Mouse (Mus musculus) kidney, adult 8-10 months (tissue): ENCODE data around the gene Tff2.

Experiments used
- DNase-seq, 2 experiments: peaks; one replicate each; pipeline ENCODE4 v3.0.0; 2022

The Tff2 gene

GRCm38 (mm10) chr17:31144040-31145037 lies at the start of gene Tff2:
TSS of gene Tff2 (minus strand) at chr17:31144282.
- no peak for DNase-seq

GRCm38 (mm10) chr17:31193360-31193759 lies 49.3 kb upstream of the Tff2 start:
- no peak for DNase-seq

- DNase-seq = no peak
These were observed 48.6 kb upstream of the Tff2 start for GRCm38 (mm10) chr17:31192663-31193062.

GRCm38 (mm10) chr17:31191825-31192224 lies 47.7 kb upstream of the Tff2 start:
- DNase-seq = no peak

GRCm38 (mm10) chr17:31187370-31187769 lies 43.3 kb upstream of the Tff2 start:
- peak; percentile 61 to 79 for DNase-seq

- DNase-seq = no peak
These were observed 40.3 kb upstream of the Tff2 start for GRCm38 (mm10) chr17:31184269-31184990.

GRCm38 (mm10) chr17:31183180-31183974 lies 39.3 kb upstream of the Tff2 start:
- DNase-seq = no peak

- no peak for DNase-seq
These were observed 37.4 kb upstream of the Tff2 start for GRCm38 (mm10) chr17:31181490-31181889.

- no peak for DNase-seq
These were observed 32.2 kb upstream of the Tff2 start for GRCm38 (mm10) chr17:31176321-31176720.

GRCm38 (mm10) chr17:31169796-31170195 lies 25.7 kb upstream of the Tff2 start:
- DNase-seq = no peak

GRCm38 (mm10) chr17:31165127-31165526 lies 21.0 kb upstream of the Tff2 start, which contains the start of gene Tff1:
TSS of gene Tff1 (minus strand) at chr17:31165277.
- no peak for DNase-seq

- no peak for DNase-seq
These were observed 19.7 kb upstream of the Tff2 start for GRCm38 (mm10) chr17:31163821-31164220.

GRCm38 (mm10) chr17:31162607-31163006 lies 18.5 kb upstream of the Tff2 start:
- DNase-seq = no peak

- DNase-seq = peak; percentile 46 to 50
These were observed 16.2 kb upstream of the Tff2 start for GRCm38 (mm10) chr17:31160291-31160690.

GRCm38 (mm10) chr17:31157921-31158320 lies 13.8 kb upstream of the Tff2 start:
- DNase-seq = no peak

- peak in 1 of 2 experiments; percentile 15 for DNase-seq
These were observed 9.7 kb upstream of the Tff2 start for GRCm38 (mm10) chr17:31153785-31154184.

- DNase-seq = no peak
These were observed 9.0 kb upstream of the Tff2 start for GRCm38 (mm10) chr17:31152966-31153499.

GRCm38 (mm10) chr17:31152512-31152911 lies 8.4 kb upstream of the Tff2 start:
- peak; percentile 83 to 90 for DNase-seq

- DNase-seq = no peak
These were observed 1.9 kb upstream of the Tff2 start for GRCm38 (mm10) chr17:31145998-31146397.

GRCm38 (mm10) chr17:31142116-31142515 lies 2.0 kb downstream of the Tff2 start:
- no peak for DNase-seq

GRCm38 (mm10) chr17:31138398-31138797 lies 5.7 kb downstream of the Tff2 start:
- DNase-seq = peak; percentile 33 to 62

GRCm38 (mm10) chr17:31136821-31137220 lies 7.3 kb downstream of the Tff2 start:
- DNase-seq = no peak
